Comparison of ENCODE assay signal across 18 mouse cellular contexts in genomic region chr11:21547518-21547917, GRCm38 (mm10). TPM values are rescaled to one million over a fixed set of nuclear protein-coding genes. Genes with fewer than 3 reads are reported as not detected.
A peak's percentile ranks its signal among the peaks of the same experiment; 100 is the strongest.
DNase-seq lines count a peak whose midpoint lies in the region; TF ChIP-seq lines count a peak whose summit lies in the region.
"Had no signal": no experiment of that assay in that cellular context is flagged by ENCODE, and none has a peak within 500 bp of the region (broad histone marks: within the 10 kb centered on the region; RNA-seq: fewer than 3 reads in every experiment).

No protein-coding gene starts in this region.

- H3K27me3 ChIP-seq in CH12.LX (replicated peaks) (no peaks in the 10 kb centered on the region), MEL (ENCODE audit: control insufficient read depth in 1 of 2, insufficient read depth in 2 of 2, low read length in 2 of 2) (no peaks in the 10 kb centered on the region)
- H3K27me3 ChIP-seq: Patski had no signal

- TF ChIP-seq EP300 in CH12.LX (IDR thresholded peaks at IDR 0.05; ENCODE audit: low read length) (no peak), MEL (IDR thresholded peaks at IDR 0.05; ENCODE audit: low read depth in 1 of 2, low read length in 2 of 2) (no peak)

- H3K79me2 ChIP-seq in CH12.LX (replicated peaks; ENCODE audit: control insufficient read depth, extremely low read depth, insufficient read depth, poor library complexity, severe bottlenecking): no peaks in the 10 kb centered on the region
- no peaks in the 10 kb centered on the region for H3K79me2 ChIP-seq in MEL (ENCODE audit: control insufficient read depth, insufficient read depth, low read length, poor library complexity)

- TF ChIP-seq RAD21 in CH12.LX (IDR thresholded peaks at IDR 0.05; ENCODE audit: low read depth, low read length) (no peak), MEL (IDR thresholded peaks at IDR 0.05; ENCODE audit: low read depth, low read length) (no peak)

- TF ChIP-seq CTCF in CH12.LX (conservative IDR thresholded peaks at IDR 0.05 in 1 of 2, IDR thresholded peaks at IDR 0.05 in 1 of 2; ENCODE audit: low read depth in 2 of 2, low read length in 2 of 2) (no peak), MEL (IDR thresholded peaks at IDR 0.05 in 2 of 3, conservative IDR thresholded peaks at IDR 0.05 in 1 of 3; ENCODE audit: control insufficient read depth in 1 of 3, insufficient read depth in 1 of 3, low read depth in 2 of 3, low read length in 3 of 3, poor library complexity in 1 of 3, severe bottlenecking in 1 of 3) (no peak)

- dilution Hi-C loops in CH12.LX (cut with MboI; ENCODE audit: extremely low pct_ligation_motif_present, extremely low pct_unique_long_range_greater_than_20kb, low sequenced_read_pairs): no loop called here

- H3K9me3 ChIP-seq in CH12.LX (replicated peaks; ENCODE audit: low read length) (no peaks in the 10 kb centered on the region), MEL (replicated peaks; ENCODE audit: insufficient read depth, low read length) (no peaks in the 10 kb centered on the region)
- H3K9me3 ChIP-seq: G1E had no signal

- H3K4me2 ChIP-seq in CH12.LX (ENCODE audit: insufficient read depth, low read depth, poor library complexity, severe bottlenecking): no peak overlapping the region

- no peaks in the 10 kb centered on the region for H3K36me3 ChIP-seq in CH12.LX (replicated peaks in 1 of 2; ENCODE audit: control insufficient read depth in 1 of 2, insufficient read depth in 1 of 2, low read length in 1 of 2)
- H3K36me3 ChIP-seq in MEL (ENCODE audit: control insufficient read depth in 1 of 2, insufficient read depth in 2 of 2, low read length in 2 of 2): peaks cover 0 to 27% of the 10 kb centered on the region in 2 experiments; a peak in 2 of 4 replicates
- H3K36me3 ChIP-seq: G1E had no signal

- H3K27ac ChIP-seq in CH12.LX (ENCODE audit: insufficient read depth, low read depth): no peak overlapping the region
- H3K27ac ChIP-seq in MEL (ENCODE audit: control insufficient read depth, low read depth, low read length): no peak overlapping the region

- no peak for TF ChIP-seq POLR2A in CH12.LX (IDR thresholded peaks at IDR 0.05; ENCODE audit: low read depth, low read length)
- TF ChIP-seq POLR2A in MEL (IDR thresholded peaks at IDR 0.05; ENCODE audit: control insufficient read depth in 1 of 2, insufficient read depth in 1 of 2, low read depth in 1 of 2, low read length in 2 of 2, poor library complexity in 1 of 2): no peak

- DNase-seq in CH12.LX (ENCODE audit: extremely low read depth): no peak
- no peak for DNase-seq in MEL (ENCODE audit: low read depth, low spot score)
- no peak for DNase-seq in kidney, postnatal 10 days
- DNase-seq in frontal cortex, postnatal 10 days (ENCODE audit: low spot score in 2 of 2): no peak
- DNase-seq: adrenal gland, adult 2 months; adrenal gland, adult 8-10 months; adrenal gland, postnatal 10 days; adrenal gland, postnatal 14 days; adrenal gland, postnatal 25 days; adrenal gland, postnatal 36 days; B cell, adult 2 months; cerebellum, adult 11 months; cerebellum, adult 11-12 months; cerebellum, adult 18-20 months; cerebellum, adult 2 months; cerebellum, adult 8-10 months had no signal

- H3K9ac ChIP-seq in CH12.LX (ENCODE audit: insufficient read depth, low read depth) (no peak overlapping the region), MEL (ENCODE audit: control insufficient read depth, low read depth, low read length, poor library complexity, severe bottlenecking) (no peak overlapping the region)

- H3K4me1 ChIP-seq in CH12.LX (ENCODE audit: control insufficient read depth in 1 of 2, insufficient read depth in 2 of 2): peaks cover 13 to 30% of the 10 kb centered on the region in 2 experiments
- peaks cover 8 to 12% of the 10 kb centered on the region in 2 experiments for H3K4me1 ChIP-seq in MEL (ENCODE audit: control insufficient read depth in 1 of 2, insufficient read depth in 2 of 2, low read length in 2 of 2)

- H3K4me3 ChIP-seq in CH12.LX (replicated peaks in 1 of 3; ENCODE audit: low read depth in 2 of 3, low read length in 2 of 3, poor library complexity in 1 of 3) (no peak overlapping the region), MEL (ENCODE audit: control insufficient read depth in 1 of 2, insufficient read depth in 1 of 2, low read depth in 2 of 2, low read length in 2 of 2) (no peak overlapping the region)

- in situ Hi-C loops in CH12.LX (cut with MboI; ENCODE audit: low pct_ligation_motif_present, low pct_unique_long_range_greater_than_20kb, low sequenced_read_pairs): no loop called here

TF ChIP-seq in CH12.LX, 34 proteins besides CTCF, POLR2A, EP300 and RAD21:
- TF ChIP-seq IRF4 (IDR thresholded peaks at IDR 0.05; ENCODE audit: low read depth, low read length): no peak
- no peak for TF ChIP-seq ETS1 (conservative IDR thresholded peaks at IDR 0.05; ENCODE audit: low read depth, low read length)
- TF ChIP-seq USF1 (IDR thresholded peaks at IDR 0.05; ENCODE audit: low read depth, low read length): no peak
- TF ChIP-seq ZC3H11A (IDR thresholded peaks at IDR 0.05; ENCODE audit: low read depth, low read length): no peak
- TF ChIP-seq MAX (IDR thresholded peaks at IDR 0.05; ENCODE audit: low read length): no peak
- peak; percentile 64 for TF ChIP-seq ZNF384 (IDR thresholded peaks at IDR 0.05; ENCODE audit: low read depth, low read length)

TF ChIP-seq in MEL, 35 proteins besides CTCF, POLR2A, EP300 and RAD21:
- TF ChIP-seq UBTF (IDR thresholded peaks at IDR 0.05; ENCODE audit: borderline replicate concordance, insufficient read depth, low read depth, low read length): no peak
- peak; percentile 88 for TF ChIP-seq ZNF384 (IDR thresholded peaks at IDR 0.05; ENCODE audit: low read depth, low read length)

RNA-seq across cellular contexts. Expression of gene Wdpcp, which starts 24.5 kb away (rescaled TPM):
- total RNA-seq in CH12.LX (2012; rRNA removed) (2.0 and 3.2 TPM in 2 replicates), CH12.LX (2014; rRNA removed) (3.7 and 4.8 TPM in 2 replicates), MEL (2012; rRNA removed) (0.81 and 1.3 TPM in 2 replicates)
- polyA plus RNA-seq in CH12.LX (2012; ENCODE audit: insufficient read length, low read depth) (2.9 and 5.6 TPM in 2 replicates), MEL (2012; ENCODE audit: insufficient read depth in 1 of 2, insufficient read length in 2 of 2, low read depth in 1 of 2, low replicate concordance in 2 of 2, missing spikeins in 1 of 2) (1 to 10 TPM in 1 of 2 experiments, not detected in 1; 1.3 TPM)

RNA-seq across cellular contexts. Expression of gene Mdh1, which starts 24.6 kb away (rescaled TPM):
- total RNA-seq in CH12.LX (2012; rRNA removed) (233 and 243 TPM in 2 replicates), CH12.LX (2014; rRNA removed) (440 and 456 TPM in 2 replicates), MEL (2012; rRNA removed) (175 and 208 TPM in 2 replicates)
- polyA plus RNA-seq in CH12.LX (2012; ENCODE audit: insufficient read length, low read depth) (311 and 385 TPM in 2 replicates), MEL (2012; ENCODE audit: insufficient read depth in 1 of 2, insufficient read length in 2 of 2, low read depth in 1 of 2, low replicate concordance in 2 of 2, missing spikeins in 1 of 2) (100 to 1,000 TPM; 174 to 329 TPM)

Comparison
In these comparisons a context has a peak if more than half of its experiments do, and no peak if none do; other contexts are left out.
1. Of the 35 proteins assayed by ChIP-seq in both MEL and CH12.LX: peak only in MEL: none; only in CH12.LX: none; in both: ZNF384; in neither: 34.